Mouse (Mus musculus) kidney, embryonic 16.5 days (tissue): ENCODE data around the gene Defb45. TPM values are rescaled to one million over a fixed set of nuclear protein-coding genes. Genes with fewer than 3 reads are reported as not detected.

Experiments
- ATAC-seq: fragments of 200-750 bp; cut with Nextera tagmentation; 2 replicates; pipeline ENCODE4 v1.8.0; 2017; ENCODE audit warnings: moderate TSS enrichment; ENCODE audit not compliant: low FRiP score, low TSS enrichment
- H3K27ac ChIP-seq: fragments of 300-500 bp; sonication (generic); 2 replicates; pipeline ENCODE4 v1.5.1; 2014; ENCODE audit warnings: low read length
- H3K27me3 ChIP-seq: fragments of 300-500 bp; sonication (generic); 2 replicates; pipeline ENCODE4 v1.6.1; 2014; ENCODE audit warnings: low read length, control low read depth, mixed read lengths; ENCODE audit not compliant: insufficient read depth
- H3K36me3 ChIP-seq: fragments of 300-500 bp; sonication (generic); 2 replicates; pipeline ENCODE4 v1.6.1; 2014; ENCODE audit warnings: low read length, control low read depth, mixed read lengths; ENCODE audit not compliant: insufficient read depth
- H3K4me1 ChIP-seq: fragments of 300-500 bp; sonication (generic); 2 replicates; pipeline ENCODE4 v1.6.1; 2014; ENCODE audit warnings: low read length, control low read depth, mixed read lengths; ENCODE audit not compliant: insufficient read depth
- H3K4me2 ChIP-seq: fragments of 300-500 bp; sonication (generic); replicated peaks from 2 replicates; pipeline ENCODE4 v1.6.1; 2014; ENCODE audit warnings: low read depth, low read length
- H3K4me3 ChIP-seq: fragments of 300-500 bp; sonication (generic); 2 replicates; pipeline ENCODE4 v1.5.1; 2014; ENCODE audit warnings: mild to moderate bottlenecking, low read length
- H3K9ac ChIP-seq: fragments of 300-500 bp; sonication (generic); replicated peaks from 2 replicates; pipeline ENCODE4 v1.6.1; 2014; ENCODE audit warnings: low read length
- H3K9me3 ChIP-seq: fragments of 300-500 bp; sonication (generic); 2 replicates; pipeline ENCODE4 v1.6.1; 2016; ENCODE audit warnings: low read length, control low read depth
- WGBS: fragments of 180-500 bp; shearing (Covaris S2); extraction: QIAGEN DNeasy Blood & Tissue Kit; methylation state at CpG from one replicate; pipeline ENCODE4 v1.1.7; 2014; 5-methylcytosine and 5-hydroxymethylcytosine counted together
- polyA plus RNA-seq: library from polyadenylated mRNA; unstranded; fragments of >200 nt; fragmentation: Nextera tagmentation; extraction: Ambion mirVana; gene quantifications from 2 replicates; pipeline ENCODE4 v1.2.1, GENCODE M21; 2015

The Defb45 gene
- polyA plus RNA-seq, 1 experiment from 2014 or later: not detected

- Histone ChIP-seq H3K36me3 (no peaks in the 10 kb centered on the region), H3K4me3 (no peak overlapping the region), H3K27ac (no peak overlapping the region), H3K27me3 (no peaks in the 10 kb centered on the region), H3K4me1 (peaks cover 16% of the 10 kb centered on the region; the same call in 1 of the 2 replicates), H3K9me3 (no peaks in the 10 kb centered on the region), H3K9ac (no peak overlapping the region), H3K4me2 (no peak overlapping the region)
- no peak for ATAC-seq
- WGBS: 46% methylated on average over 6 of the region's 6 CpGs
These were observed 17.3 kb upstream of the Defb45 start for GRCm38 (mm10) chr2:152616470-152616869.

GRCm38 (mm10) chr2:152615563-152615962 is 16.4 kb upstream of the Defb45 start:
- Histone ChIP-seq H3K27me3 (no peaks in the 10 kb centered on the region), H3K4me2 (no peak overlapping the region), H3K4me3 (no peak overlapping the region), H3K36me3 (no peaks in the 10 kb centered on the region), H3K4me1 (peaks cover 9% of the 10 kb centered on the region; the same call in 1 of the 2 replicates), H3K9ac (no peak overlapping the region), H3K9me3 (no peaks in the 10 kb centered on the region), H3K27ac (no peak overlapping the region)
- ATAC-seq: peak; percentile 85
- 10% methylated on average over 7 of the region's 7 CpGs for WGBS

GRCm38 (mm10) chr2:152612193-152612592 is 13.0 kb upstream of the Defb45 start:
- H3K27ac ChIP-seq: no peak overlapping the region
- peak; percentile 46; the same call in 1 of the 2 replicates for ATAC-seq
- H3K4me1 ChIP-seq: peaks cover 7% of the 10 kb centered on the region
- no peak overlapping the region for H3K9ac ChIP-seq
- WGBS: 37% methylated on average over 7 of the region's 8 CpGs
- H3K9me3 ChIP-seq: no peaks in the 10 kb centered on the region
- no peak overlapping the region for H3K4me2 ChIP-seq
- no peaks in the 10 kb centered on the region for H3K36me3 ChIP-seq
- no peak overlapping the region for H3K4me3 ChIP-seq
- H3K27me3 ChIP-seq: no peaks in the 10 kb centered on the region

- 89% methylated on average over 1 of the region's 1 CpGs for WGBS
- Histone ChIP-seq H3K36me3 (no peaks in the 10 kb centered on the region), H3K4me3 (no peak overlapping the region), H3K4me2 (no peak overlapping the region), H3K9me3 (no peaks in the 10 kb centered on the region), H3K27me3 (no peaks in the 10 kb centered on the region), H3K9ac (no peak overlapping the region), H3K27ac (peak overlapping the region; percentile 60), H3K4me1 (peaks cover 18% of the 10 kb centered on the region)
- no peak for ATAC-seq
These were observed 9.5 kb upstream of the Defb45 start for GRCm38 (mm10) chr2:152608719-152609118.

- H3K4me1 ChIP-seq: peaks cover 18% of the 10 kb centered on the region
- no peak overlapping the region for H3K9ac ChIP-seq
- no peak overlapping the region for H3K4me3 ChIP-seq
- H3K27ac ChIP-seq: peak overlapping the region; percentile 66
- H3K4me2 ChIP-seq: peak overlapping the region; percentile 0; the same call in 1 of the 2 replicates
- 15% methylated on average over 6 of the region's 6 CpGs for WGBS
- H3K27me3 ChIP-seq: no peaks in the 10 kb centered on the region
- H3K36me3 ChIP-seq: no peaks in the 10 kb centered on the region
- H3K9me3 ChIP-seq: no peaks in the 10 kb centered on the region
- peak; percentile 59; the same call in 1 of the 2 replicates for ATAC-seq
These were observed 8.5 kb upstream of the Defb45 start for GRCm38 (mm10) chr2:152607746-152608145.

GRCm38 (mm10) chr2:152604057-152604456 is 4.9 kb upstream of the Defb45 start, which contains the start of gene Defb36:
Defb36 (plus strand) TSS chr2:152604327.
- H3K9ac ChIP-seq: no peak within 1 kb of the TSS
- ATAC-seq: no peak
- no peak within 1 kb of the TSS for H3K4me2 ChIP-seq
- no peaks in the 10 kb centered on the region for H3K9me3 ChIP-seq
- H3K4me1 ChIP-seq: peaks cover 18% of the 10 kb centered on the region
- no peaks in the 10 kb centered on the region for H3K36me3 ChIP-seq
- H3K27me3 ChIP-seq: no peaks in the 10 kb centered on the region
- no peak within 1 kb of the TSS for H3K4me3 ChIP-seq
- no peak within 1 kb of the TSS for H3K27ac ChIP-seq
- 83% methylated on average over 15 of the region's 15 CpGs for WGBS

- Histone ChIP-seq H3K9me3 (no peaks in the 10 kb centered on the region), H3K4me2 (no peak overlapping the region), H3K27me3 (no peaks in the 10 kb centered on the region), H3K4me1 (0 out of 2 replicates have a peak, but pooled peaks cover 5% of the 10 kb centered on the region), H3K27ac (no peak overlapping the region), H3K4me3 (no peak overlapping the region), H3K9ac (no peak overlapping the region), H3K36me3 (no peaks in the 10 kb centered on the region)
- ATAC-seq: no peak
- 77% methylated on average over 4 of the region's 4 CpGs for WGBS
These were observed 2.2 kb upstream of the Defb45 start for GRCm38 (mm10) chr2:152601275-152601960.

GRCm38 (mm10) chr2:152600076-152600475 is 877 bp upstream of the Defb45 start:
- no peaks in the 10 kb centered on the region for H3K36me3 ChIP-seq
- no peaks in the 10 kb centered on the region for H3K9me3 ChIP-seq
- H3K4me2 ChIP-seq: no peak overlapping the region
- no peak overlapping the region for H3K9ac ChIP-seq
- no peak overlapping the region for H3K4me3 ChIP-seq
- no peak for ATAC-seq
- H3K27ac ChIP-seq: no peak overlapping the region
- WGBS: 78% methylated on average over 6 of the region's 6 CpGs
- H3K27me3 ChIP-seq: no peaks in the 10 kb centered on the region
- H3K4me1 ChIP-seq: no peaks in the 10 kb centered on the region

- no peak overlapping the region for H3K4me2 ChIP-seq
- H3K9ac ChIP-seq: no peak overlapping the region
- H3K27me3 ChIP-seq: no peaks in the 10 kb centered on the region
- H3K4me1 ChIP-seq: peaks cover 5% of the 10 kb centered on the region; the same call in 1 of the 2 replicates
- whole genome bisulfite sequencing: 35% methylated on average over 6 of the region's 6 CpGs
- no peak for ATAC-seq
- H3K27ac ChIP-seq: no peak overlapping the region
- no peaks in the 10 kb centered on the region for H3K36me3 ChIP-seq
- no peak overlapping the region for H3K4me3 ChIP-seq
- no peaks in the 10 kb centered on the region for H3K9me3 ChIP-seq
These were observed 10.2 kb downstream of the Defb45 start for GRCm38 (mm10) chr2:152589021-152589420.

GRCm38 (mm10) chr2:152588450-152588849 is 10.7 kb downstream of the Defb45 start:
- H3K9me3 ChIP-seq: no peaks in the 10 kb centered on the region
- H3K27me3 ChIP-seq: no peaks in the 10 kb centered on the region
- WGBS: 28% methylated on average over 2 of the region's 2 CpGs
- no peak overlapping the region for H3K4me2 ChIP-seq
- no peak overlapping the region for H3K4me3 ChIP-seq
- H3K4me1 ChIP-seq: peaks cover 5% of the 10 kb centered on the region; the same call in 1 of the 2 replicates
- H3K9ac ChIP-seq: no peak overlapping the region
- no peak for ATAC-seq
- 0 out of 2 replicates have a peak overlapping the region, but pooled peaks have one; percentile 11 for H3K27ac ChIP-seq
- H3K36me3 ChIP-seq: no peaks in the 10 kb centered on the region
